Mouse (Mus musculus) forebrain, embryonic 11.5 days (tissue): ENCODE measurements around the gene Src. TPM values are rescaled to one million over a fixed set of nuclear protein-coding genes. Genes with fewer than 3 reads are reported as not detected.

Experiments
- ATAC-seq: fragments of 200-750 bp; cut with Nextera tagmentation; replicated peaks from 2 replicates; pipeline ENCODE4 v1.8.0; 2017; ENCODE audit warnings: moderate TSS enrichment; ENCODE audit not compliant: low FRiP score
- DNase-seq: peaks from one replicate; pipeline ENCODE4 v3.0.0-alpha.2; 2017; ENCODE audit warnings: low spot score
- H3K27ac ChIP-seq: fragments of 300-500 bp; sonication (generic); 2 replicates; pipeline ENCODE4 v1.5.1; 2014; ENCODE audit warnings: low read depth, low read length
- H3K27me3 ChIP-seq: fragments of 300-500 bp; sonication (generic); 2 replicates; pipeline ENCODE4 v1.6.1; 2014; ENCODE audit warnings: mild to moderate bottlenecking, low read length, mixed read lengths; ENCODE audit not compliant: control insufficient read depth, insufficient read depth
- H3K36me3 ChIP-seq: fragments of 300-500 bp; sonication (generic); 2 replicates; pipeline ENCODE4 v1.6.1; 2014; ENCODE audit warnings: mild to moderate bottlenecking, low read length, moderate library complexity, mixed read lengths; ENCODE audit not compliant: control insufficient read depth, insufficient read depth
- H3K4me1 ChIP-seq: fragments of 300-500 bp; sonication (generic); replicated peaks from 2 replicates; pipeline ENCODE4 v1.6.1; 2014; ENCODE audit warnings: low read length, mixed read lengths; ENCODE audit not compliant: control insufficient read depth, insufficient read depth
- H3K4me2 ChIP-seq: fragments of 300-500 bp; sonication (generic); 2 replicates; pipeline ENCODE4 v1.6.1; 2014; ENCODE audit warnings: low read depth, mild to moderate bottlenecking, low read length, moderate library complexity, mixed read lengths; ENCODE audit not compliant: severe bottlenecking
- H3K4me3 ChIP-seq: fragments of 300-500 bp; sonication (generic); 2 replicates; pipeline ENCODE4 v1.5.1; 2014; ENCODE audit warnings: low read depth, low read length
- H3K9ac ChIP-seq: fragments of 300-500 bp; sonication (generic); 2 replicates; pipeline ENCODE4 v1.6.1; 2014; ENCODE audit warnings: low read length
- H3K9me3 ChIP-seq: fragments of 300-500 bp; sonication (generic); 2 replicates; pipeline ENCODE4 v1.6.1; 2016; ENCODE audit warnings: low read length, mixed read lengths; ENCODE audit not compliant: control insufficient read depth
- WGBS: fragments of 180-500 bp; shearing (Covaris S2); extraction: QIAGEN DNeasy Blood & Tissue Kit; methylation state at CpG from one replicate; pipeline ENCODE4 v1.1.7; 2014; 5-methylcytosine and 5-hydroxymethylcytosine counted together
- polyA plus RNA-seq: library from polyadenylated mRNA; unstranded; fragments of >200 nt; fragmentation: Nextera tagmentation; extraction: Ambion mirVana; gene quantifications from 2 replicates; pipeline ENCODE4 v1.2.1, GENCODE M21; 2014

The Src gene
- polyA plus RNA-seq, 1 experiment from 2014 or later: 20.3 TPM

DNA sequence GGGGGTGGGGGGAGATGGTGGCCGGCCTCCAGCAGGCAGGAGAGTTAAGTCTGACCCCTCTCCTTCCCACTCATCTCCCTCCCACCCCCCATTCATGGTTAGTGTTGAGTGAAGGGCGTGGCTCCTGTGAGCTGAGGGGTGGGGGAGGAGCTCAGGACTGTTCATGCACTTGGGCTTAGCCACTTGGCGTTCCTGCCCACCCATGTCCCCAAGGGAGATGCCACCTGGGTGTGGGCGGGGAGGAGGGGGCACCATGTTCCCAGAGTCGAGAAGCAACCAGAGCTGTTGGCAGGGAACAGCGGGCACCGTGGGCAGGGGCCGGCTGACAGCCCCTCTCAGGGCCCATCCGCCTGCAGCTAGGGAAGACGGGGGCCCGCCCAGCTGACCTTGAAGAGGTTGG is 18.3 kb downstream of the Src start:
- Histone ChIP-seq H3K9ac (no peak overlapping the region), H3K36me3 (peaks cover 8% of the 10 kb centered on the region), H3K4me1 (peaks cover 10% of the 10 kb centered on the region), H3K4me3 (no peak overlapping the region), H3K9me3 (no peaks in the 10 kb centered on the region), H3K27me3 (no peaks in the 10 kb centered on the region), H3K27ac (no peak overlapping the region), H3K4me2 (no peak overlapping the region)
- DNase-seq (no peak), ATAC-seq (no peak)
- 86% methylated on average over 11 of the region's 11 CpGs for WGBS

DNA sequence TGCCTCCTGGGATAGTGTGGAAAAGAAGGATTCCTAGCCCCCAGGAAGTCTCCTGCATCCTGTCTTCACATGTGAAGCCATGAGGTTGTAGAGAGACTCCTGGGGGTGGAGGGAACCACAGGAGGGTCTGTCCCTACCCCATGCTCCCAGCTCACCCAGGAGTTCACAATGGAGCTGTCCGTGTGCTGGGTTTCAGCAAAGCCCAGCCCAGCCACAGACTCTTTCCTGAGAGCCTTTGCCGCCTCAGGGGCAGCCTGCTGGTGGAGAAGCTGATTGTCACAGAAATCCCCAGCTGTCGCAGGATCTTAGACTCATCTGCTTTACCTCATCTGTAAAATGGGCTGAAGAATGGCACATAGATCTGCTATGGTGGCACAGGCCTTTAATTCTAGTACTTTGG is 18.9 kb downstream of the Src start:
- Histone ChIP-seq H3K4me3 (no peak overlapping the region), H3K27me3 (no peaks in the 10 kb centered on the region), H3K9ac (no peak overlapping the region), H3K36me3 (peaks cover 8% of the 10 kb centered on the region), H3K4me2 (no peak overlapping the region), H3K27ac (no peak overlapping the region), H3K4me1 (peaks cover 10% of the 10 kb centered on the region), H3K9me3 (no peaks in the 10 kb centered on the region)
- 85% methylated on average over 3 of the region's 3 CpGs for WGBS
- ATAC-seq: no peak
- no peak for DNase-seq

- 93% methylated on average over 1 of the region's 1 CpGs for WGBS
Observed at GRCm38 (mm10) chr2:157441363-157441762, 23.1 kb downstream of the Src start.

DNA sequence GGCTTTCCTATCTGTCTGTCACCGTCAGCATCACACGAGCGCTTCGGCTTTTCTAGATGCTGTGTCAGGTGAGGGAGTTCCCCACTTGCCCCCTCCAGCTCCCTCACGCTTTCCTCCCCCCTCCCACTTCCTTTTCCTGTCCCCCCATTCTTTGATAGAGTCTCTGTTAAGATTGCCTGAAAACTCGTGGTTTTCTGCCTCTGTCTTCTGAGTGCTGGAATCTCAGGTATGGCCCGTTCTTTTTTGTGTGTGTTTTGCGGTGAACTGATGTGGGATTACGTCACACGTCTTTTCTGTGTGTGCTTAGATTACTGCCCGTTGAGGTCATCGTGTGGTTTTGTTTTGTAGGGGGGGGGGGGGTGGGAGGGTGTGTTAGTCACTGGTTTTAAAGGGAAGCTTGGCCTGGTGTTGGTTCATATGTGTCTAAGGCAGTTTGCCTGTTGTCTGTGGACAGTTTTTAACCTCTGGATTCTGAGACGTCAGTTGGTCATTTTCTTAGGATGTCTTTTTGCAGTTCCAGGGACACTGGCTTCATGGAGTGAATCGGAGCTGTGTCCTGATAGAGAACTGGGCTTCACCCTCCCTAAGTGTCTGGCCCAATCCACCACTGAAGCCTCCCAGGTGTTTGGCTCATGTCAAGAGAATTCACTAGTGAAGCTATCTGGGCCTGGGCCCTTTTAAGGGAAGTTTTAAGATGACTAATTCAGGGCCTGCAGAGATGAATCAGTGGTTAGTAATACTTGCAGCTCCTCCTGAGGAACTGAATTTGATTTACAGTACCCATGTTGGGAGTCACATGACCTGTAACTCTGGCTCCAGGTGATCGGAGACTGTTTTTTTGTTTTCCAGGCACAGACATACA is 29.3 kb downstream of the Src start:
- 91% methylated on average over 15 of the region's 15 CpGs for WGBS
- Histone ChIP-seq H3K4me3 (no peak overlapping the region), H3K4me1 (no peaks in the 10 kb centered on the region), H3K36me3 (peaks cover 2% of the 10 kb centered on the region; the same call in 1 of the 2 replicates), H3K9ac (no peak overlapping the region), H3K9me3 (no peaks in the 10 kb centered on the region), H3K27me3 (no peaks in the 10 kb centered on the region), H3K4me2 (no peak overlapping the region), H3K27ac (no peak overlapping the region)
- DNase-seq (no peak), ATAC-seq (no peak)

More at GRCm38 (mm10) chr2:157441363-157441762, 23.1 kb downstream of the Src start:
- H3K36me3 ChIP-seq: peaks cover 10% of the 10 kb centered on the region
- no peak overlapping the region for H3K4me2 ChIP-seq
- no peaks in the 10 kb centered on the region for H3K4me1 ChIP-seq
- no peak for ATAC-seq
- H3K4me3 ChIP-seq: no peak overlapping the region
- no peak overlapping the region for H3K9ac ChIP-seq
- no peaks in the 10 kb centered on the region for H3K27me3 ChIP-seq
- H3K27ac ChIP-seq: no peak overlapping the region
- no peak for DNase-seq
- no peaks in the 10 kb centered on the region for H3K9me3 ChIP-seq

DNA sequence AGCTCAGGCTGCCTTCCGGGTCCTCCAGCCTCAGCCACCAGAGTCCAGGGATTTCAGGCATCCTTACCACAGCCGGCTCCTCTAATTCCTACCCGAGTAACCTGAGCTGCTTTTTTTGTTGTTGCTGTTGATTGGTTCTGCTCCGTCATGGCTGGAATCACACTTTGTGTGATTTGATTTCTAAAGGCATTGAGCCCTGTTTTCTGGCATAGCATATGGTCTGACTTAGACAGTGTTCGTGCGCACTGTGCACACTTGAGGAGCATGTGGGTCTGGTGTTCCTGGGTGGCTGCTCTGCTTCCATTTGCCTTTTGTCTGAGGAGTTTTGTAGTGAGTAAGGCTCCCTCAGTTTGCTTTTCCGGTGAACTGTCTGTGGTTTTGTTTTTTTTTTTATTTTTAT is 30.1 kb downstream of the Src start:
- no peak overlapping the region for H3K9ac ChIP-seq
- no peak overlapping the region for H3K4me2 ChIP-seq
- H3K27ac ChIP-seq: no peak overlapping the region
- DNase-seq: no peak
- peaks cover 2% of the 10 kb centered on the region; the same call in 1 of the 2 replicates for H3K36me3 ChIP-seq
- no peaks in the 10 kb centered on the region for H3K27me3 ChIP-seq
- no peaks in the 10 kb centered on the region for H3K4me1 ChIP-seq
- no peaks in the 10 kb centered on the region for H3K9me3 ChIP-seq
- H3K4me3 ChIP-seq: no peak overlapping the region
- ATAC-seq: no peak
- 67% methylated on average over 7 of the region's 7 CpGs for WGBS

- ATAC-seq: no peak
- Histone ChIP-seq H3K4me3 (no peak overlapping the region), H3K27ac (no peak overlapping the region), H3K9me3 (no peaks in the 10 kb centered on the region), H3K36me3 (no peaks in the 10 kb centered on the region; the same call in 1 of the 2 replicates), H3K4me1 (peaks cover 2% of the 10 kb centered on the region; the same call in 1 of the 2 replicates), H3K27me3 (no peaks in the 10 kb centered on the region), H3K9ac (no peak overlapping the region), H3K4me2 (no peak overlapping the region)
- no peak for DNase-seq
- 87% methylated on average over 3 of the region's 3 CpGs for WGBS
Observed at GRCm38 (mm10) chr2:157450905-157451304, 32.7 kb downstream of the Src start.

DNA sequence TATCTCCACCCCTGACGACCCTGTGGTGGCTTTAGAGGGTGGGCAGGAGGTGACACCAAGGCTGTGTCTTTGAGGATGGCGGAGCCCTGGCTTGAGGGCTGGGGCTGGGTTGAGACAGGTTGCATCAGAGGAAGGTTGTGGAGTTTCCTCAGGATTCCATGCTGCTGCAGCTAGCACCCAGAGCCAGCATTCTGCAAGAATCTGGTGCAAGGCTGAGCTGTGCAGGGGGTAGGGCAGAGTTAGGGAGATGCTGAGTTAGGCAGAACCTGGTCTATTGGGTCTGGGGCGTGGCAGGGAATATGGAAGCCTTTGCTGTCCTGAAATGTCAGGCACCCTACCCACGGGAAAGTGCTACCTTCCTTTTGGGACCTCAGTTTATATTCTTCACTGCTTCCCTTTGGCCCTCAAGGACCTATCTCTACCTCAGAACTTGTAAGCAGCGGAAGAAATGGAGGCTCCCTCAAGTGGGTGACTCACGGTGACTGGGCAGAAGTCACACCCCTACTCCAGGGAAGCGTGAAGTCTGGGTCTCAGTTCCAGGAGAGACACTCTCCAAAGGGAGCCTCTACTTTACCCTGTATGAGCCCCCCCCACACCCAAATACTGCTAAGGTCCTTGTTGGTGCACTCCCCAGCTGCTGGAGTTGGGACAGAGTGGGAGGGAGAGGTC is 33.3 kb downstream of the Src start:
- Histone ChIP-seq H3K27ac (no peak overlapping the region), H3K4me1 (peaks cover 2% of the 10 kb centered on the region; the same call in 1 of the 2 replicates), H3K27me3 (no peaks in the 10 kb centered on the region), H3K4me3 (no peak overlapping the region), H3K9me3 (no peaks in the 10 kb centered on the region), H3K9ac (no peak overlapping the region), H3K4me2 (no peak overlapping the region), H3K36me3 (no peaks in the 10 kb centered on the region; the same call in 1 of the 2 replicates)
- DNase-seq (no peak), ATAC-seq (no peak)
- WGBS: 87% methylated on average over 7 of the region's 7 CpGs

DNA sequence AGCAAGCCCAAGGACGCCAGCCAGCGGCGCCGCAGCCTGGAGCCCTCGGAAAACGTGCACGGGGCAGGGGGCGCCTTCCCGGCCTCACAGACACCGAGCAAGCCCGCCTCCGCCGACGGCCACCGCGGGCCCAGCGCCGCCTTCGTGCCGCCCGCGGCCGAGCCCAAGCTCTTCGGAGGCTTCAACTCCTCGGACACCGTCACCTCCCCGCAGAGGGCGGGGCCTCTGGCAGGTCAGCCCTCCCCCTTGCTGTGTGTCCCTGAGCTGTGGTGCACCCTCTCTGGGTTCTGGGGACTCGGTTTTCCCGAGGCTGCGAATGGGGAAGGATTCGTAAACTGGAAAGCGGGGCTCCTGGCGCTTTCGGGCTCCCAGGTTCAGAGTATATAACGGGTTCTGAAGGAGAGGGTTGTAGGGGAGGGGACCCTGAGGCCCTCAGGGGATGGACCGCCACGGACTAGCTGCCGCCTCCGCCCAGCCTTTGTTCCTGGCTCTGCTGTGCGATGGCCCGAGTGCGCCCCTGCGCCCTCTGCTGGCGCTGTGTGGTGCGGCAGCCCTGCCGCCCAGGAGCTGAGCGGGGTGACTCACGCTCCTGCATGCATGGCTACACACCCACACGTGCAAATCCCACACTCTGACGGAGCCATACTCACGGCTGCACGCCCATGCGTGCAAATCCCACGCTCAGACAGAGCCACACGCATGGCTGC is 39.0 kb downstream of the Src start:
- peak; percentile 83 for ATAC-seq
- H3K4me3 ChIP-seq: peak overlapping the region; percentile 28
- DNase-seq: peak; percentile 98
- no peaks in the 10 kb centered on the region; the same call in 1 of the 2 replicates for H3K36me3 ChIP-seq
- under 1% methylated on average over 56 of the region's 56 CpGs for WGBS
- peak overlapping the region; percentile 37 for H3K4me2 ChIP-seq
- H3K27me3 ChIP-seq: no peaks in the 10 kb centered on the region
- H3K27ac ChIP-seq: peak overlapping the region; percentile 76
- peaks cover 39% of the 10 kb centered on the region for H3K4me1 ChIP-seq
- peak overlapping the region; percentile 59 for H3K9ac ChIP-seq
- H3K9me3 ChIP-seq: no peaks in the 10 kb centered on the region
